Mouse (Mus musculus): ENCODE measurements around the gene Fam57b.

Fam57b gene

GRCm38 (mm10) chr7:126799468-126800268 lies 2.2 kb downstream of the Fam57b start:
- DNase-seq = peak in 1 of 2 experiments; percentile 83

GRCm38 (mm10) chr7:126800269-126801056 lies 3.0 kb downstream of the Fam57b start:
- no peak for DNase-seq

GRCm38 (mm10) chr7:126801057-126801422 lies 3.6 kb downstream of the Fam57b start:
- DNase-seq = no peak

- DNase-seq = no peak
Measured at GRCm38 (mm10) chr7:126802134-126802889, 4.8 kb downstream of the Fam57b start.

GRCm38 (mm10) chr7:126803181-126803580 lies 5.7 kb downstream of the Fam57b start:
- no peak for DNase-seq

GRCm38 (mm10) chr7:126803751-126804150 lies 6.3 kb downstream of the Fam57b start:
- DNase-seq = no peak

- DNase-seq = peak; percentile 49 to 69
Measured at GRCm38 (mm10) chr7:126806956-126807355, 9.5 kb downstream of the Fam57b start.

- no peak for DNase-seq
Measured at GRCm38 (mm10) chr7:126807405-126807804, 9.9 kb downstream of the Fam57b start.

GRCm38 (mm10) chr7:126808703-126809455 lies 11.4 kb downstream of the Fam57b start:
- DNase-seq = peak; percentile 92 to 94

- DNase-seq = no peak
Measured at GRCm38 (mm10) chr7:126809723-126810369, 12.4 kb downstream of the Fam57b start.

GRCm38 (mm10) chr7:126815726-126816222 lies 18.3 kb downstream of the Fam57b start:
- DNase-seq = no peak

- no peak for DNase-seq
Measured at GRCm38 (mm10) chr7:126816494-126816893, 19.0 kb downstream of the Fam57b start.

- no peak for DNase-seq
Measured at GRCm38 (mm10) chr7:126817595-126817994, 20.1 kb downstream of the Fam57b start.

- no peak for DNase-seq
Measured at GRCm38 (mm10) chr7:126818818-126819217, 21.4 kb downstream of the Fam57b start.

- DNase-seq = peak; percentile 61 to 85
Measured at GRCm38 (mm10) chr7:126821835-126822511, 24.5 kb downstream of the Fam57b start.

- DNase-seq = no peak
Measured at GRCm38 (mm10) chr7:126822741-126823140, 25.3 kb downstream of the Fam57b start.

GRCm38 (mm10) chr7:126823202-126823711 lies 25.8 kb downstream of the Fam57b start:
- no peak for DNase-seq

- no peak for DNase-seq
Measured at GRCm38 (mm10) chr7:126823940-126824339, 26.5 kb downstream of the Fam57b start.

- DNase-seq = no peak
Measured at GRCm38 (mm10) chr7:126825403-126825802, 27.9 kb downstream of the Fam57b start.

GRCm38 (mm10) chr7:126825952-126826351 lies 28.5 kb downstream of the Fam57b start:
- no peak for DNase-seq

- DNase-seq = no peak
Measured at GRCm38 (mm10) chr7:126831539-126831938, 34.1 kb downstream of the Fam57b start, which contains the start of gene 4930451I11Rik. TSS of gene 4930451I11Rik (minus strand) at chr7:126831639.

All from kidney, adult 8-10 months (tissue).